Mouse (Mus musculus) lung, postnatal 0 days (tissue): ENCODE data around the gene Rbm38. TPM values are rescaled to one million over a fixed set of nuclear protein-coding genes. Genes with fewer than 3 reads are reported as not detected.

Experiments
- ATAC-seq: fragments of 200-750 bp; cut with Nextera tagmentation; 2 replicates; pipeline ENCODE4 v1.8.0; 2017; ENCODE audit warnings: moderate library complexity
- DNase-seq: peaks from one replicate; pipeline ENCODE4 v3.0.0-alpha.2; 2016; ENCODE audit warnings: low spot score
- H3K27ac ChIP-seq: fragments of 300-500 bp; sonication (generic); 2 replicates; pipeline ENCODE4 v1.5.1; 2014; ENCODE audit warnings: antibody characterized with exemption, mild to moderate bottlenecking, low read length, mixed read lengths
- H3K27me3 ChIP-seq: fragments of 300-500 bp; sonication (generic); replicated peaks from 2 replicates; pipeline ENCODE4 v1.6.1; 2014; ENCODE audit warnings: low read length, mixed read lengths; ENCODE audit not compliant: insufficient read depth
- H3K36me3 ChIP-seq: fragments of 300-500 bp; sonication (generic); 2 replicates; pipeline ENCODE4 v1.6.1; 2014; ENCODE audit warnings: low read length, mixed read lengths; ENCODE audit not compliant: insufficient read depth
- H3K4me1 ChIP-seq: fragments of 300-500 bp; sonication (generic); 2 replicates; pipeline ENCODE4 v1.6.1; 2014; ENCODE audit warnings: antibody characterized with exemption, low read depth, low read length, mixed read lengths; ENCODE audit not compliant: insufficient read depth
- H3K4me2 ChIP-seq: fragments of 300-500 bp; sonication (generic); replicated peaks from 2 replicates; pipeline ENCODE4 v1.6.1; 2014; ENCODE audit warnings: low read depth, mild to moderate bottlenecking, low read length, moderate library complexity, mixed read lengths
- H3K4me3 ChIP-seq: fragments of 300-500 bp; sonication (generic); 2 replicates; pipeline ENCODE4 v1.5.1; 2014; ENCODE audit warnings: low read depth, low read length
- H3K9ac ChIP-seq: fragments of 300-500 bp; sonication (generic); replicated peaks from 2 replicates; pipeline ENCODE4 v1.6.1; 2014; ENCODE audit warnings: low read depth, mild to moderate bottlenecking
- H3K9me3 ChIP-seq: fragments of 300-500 bp; sonication (generic); 2 replicates; pipeline ENCODE4 v1.6.1; 2016; ENCODE audit warnings: low read length, mixed read lengths
- CTCF ChIP-seq: IDR thresholded peaks from 2 replicates; pipeline ENCODE4 v1.5.1; 2016; ENCODE audit warnings: antibody characterized with exemption, mild to moderate bottlenecking
- EP300 ChIP-seq: IDR thresholded peaks from 2 replicates; pipeline ENCODE4 v1.6.1; 2016; ENCODE audit warnings: antibody characterized with exemption, mild to moderate bottlenecking, control low read depth
- WGBS: fragments of 180-500 bp; shearing (Covaris S2); extraction: QIAGEN DNeasy Blood & Tissue Kit; methylation state at CpG from one replicate; pipeline ENCODE4 v1.1.7; 2014; 5-methylcytosine and 5-hydroxymethylcytosine counted together
- polyA plus RNA-seq: library from polyadenylated mRNA; unstranded; fragments of >200 nt; fragmentation: Nextera tagmentation; extraction: Ambion mirVana; gene quantifications from 2 replicates; pipeline ENCODE4 v1.2.1, GENCODE M21; 2015

Rbm38 gene
- polyA plus RNA-seq, 1 experiment from 2014 or later = 15.2 TPM

DNA sequence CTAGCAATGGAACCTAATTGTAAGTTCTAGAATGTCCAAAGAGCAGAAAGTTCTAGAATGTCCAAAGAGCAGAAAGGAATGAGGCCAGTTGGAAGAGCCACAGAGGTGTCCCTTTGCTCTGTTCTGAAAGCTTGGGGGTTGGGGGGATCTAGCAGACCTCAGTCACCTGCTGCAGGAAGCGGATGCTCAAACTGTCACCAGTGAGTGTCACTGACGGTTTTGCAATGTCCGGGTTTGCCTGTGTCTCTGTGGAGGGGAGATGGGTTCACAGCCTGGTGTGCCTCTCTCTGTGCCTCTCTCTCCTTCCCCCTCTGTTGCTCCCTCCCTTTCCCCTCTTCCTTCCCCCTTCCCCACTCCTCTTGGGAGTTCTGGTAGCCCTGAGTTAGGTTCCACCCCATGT lies 62.4 kb downstream of the Rbm38 start:
- H3K27ac ChIP-seq = no peak overlapping the region
- no peaks in the 10 kb centered on the region for H3K36me3 ChIP-seq
- no peaks in the 10 kb centered on the region for H3K4me1 ChIP-seq
- 65% methylated on average over 3 of the region's 3 CpGs for WGBS
- TF ChIP-seq EP300 (no peak), CTCF (no peak)
- ATAC-seq = no peak
- H3K27me3 ChIP-seq = no peaks in the 10 kb centered on the region
- no peak overlapping the region for H3K4me3 ChIP-seq
- H3K4me2 ChIP-seq = no peak overlapping the region
- no peak for DNase-seq
- no peak overlapping the region for H3K9ac ChIP-seq
- H3K9me3 ChIP-seq = no peaks in the 10 kb centered on the region

DNA sequence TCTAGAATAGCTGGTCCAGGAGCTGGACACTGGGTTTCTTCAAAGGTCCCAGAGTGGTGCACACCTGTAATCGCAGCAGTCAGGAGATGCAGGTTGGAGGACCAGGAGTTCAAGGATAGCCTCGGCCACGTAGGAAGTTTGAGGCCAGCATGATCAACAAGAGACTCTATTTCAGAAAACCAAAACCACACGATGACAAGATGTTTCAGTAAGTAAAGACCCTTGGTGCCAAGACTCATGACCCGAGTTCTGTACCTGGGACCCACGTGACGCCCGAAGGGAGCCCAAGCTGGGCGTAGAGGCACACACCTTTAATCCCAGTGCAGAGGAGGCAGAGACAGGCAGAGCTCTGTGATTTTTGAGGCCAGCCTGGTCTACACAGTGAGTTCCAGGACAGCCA lies 62.8 kb downstream of the Rbm38 start:
- ATAC-seq (no peak), DNase-seq (no peak)
- H3K9me3 ChIP-seq = no peaks in the 10 kb centered on the region
- H3K4me2 ChIP-seq = no peak overlapping the region; the same call in 1 of the 2 replicates
- WGBS = 81% methylated on average over 9 of the region's 9 CpGs
- H3K27me3 ChIP-seq = no peaks in the 10 kb centered on the region
- H3K36me3 ChIP-seq = no peaks in the 10 kb centered on the region
- no peak overlapping the region for H3K9ac ChIP-seq
- TF ChIP-seq CTCF = no peak
- no peak for TF ChIP-seq EP300
- no peaks in the 10 kb centered on the region for H3K4me1 ChIP-seq
- H3K4me3 ChIP-seq = no peak overlapping the region
- no peak overlapping the region for H3K27ac ChIP-seq

- no peaks in the 10 kb centered on the region for H3K4me1 ChIP-seq
- TF ChIP-seq EP300 (no peak), CTCF (0 out of 2 replicates have a peak, but pooled peaks have one; percentile 12)
- H3K27me3 ChIP-seq = no peaks in the 10 kb centered on the region
- 17% methylated on average over 13 of the region's 13 CpGs for WGBS
- H3K9ac ChIP-seq = no peak overlapping the region
- DNase-seq (peak; percentile 78), ATAC-seq (peak; percentile 83)
- H3K36me3 ChIP-seq = no peaks in the 10 kb centered on the region
- peak overlapping the region; percentile 14; the same call in 1 of the 2 replicates for H3K4me2 ChIP-seq
- H3K4me3 ChIP-seq = no peak overlapping the region
- H3K9me3 ChIP-seq = no peaks in the 10 kb centered on the region
- H3K27ac ChIP-seq = no peak overlapping the region
Observed at GRCm38 (mm10) chr2:173083712-173084475, 63.6 kb downstream of the Rbm38 start.

Other genes starting within 250 kb of the Rbm38 start
- 1.1 and 1.7 TPM in 2 replicates for gene Bmp7, start 80.2 kb upstream of the Rbm38 start, polyA plus RNA-seq
- not detected in 2 replicates for gene Spo11, start 42.8 kb upstream of the Rbm38 start, polyA plus RNA-seq
- gene Rae1, start 20.4 kb upstream of the Rbm38 start, polyA plus RNA-seq = 64.3 and 68.6 TPM in 2 replicates
- 0.07 TPM in 1 of 2 replicates, not detected in the other for gene Ctcfl, start 99.0 kb downstream of the Rbm38 start, polyA plus RNA-seq
- gene Pck1, start 132.6 kb downstream of the Rbm38 start, polyA plus RNA-seq = 0.08 and 0.10 TPM in 2 replicates
- 1.1 and 2.5 TPM in 2 replicates for gene Zbp1, start 198.4 kb downstream of the Rbm38 start, polyA plus RNA-seq